Mouse (Mus musculus): ENCODE measurements around the gene Pex3.

Gene Pex3

GRCm38 (mm10) chr10:13552646-13553497, at the start of gene Pex3, which contains the start of gene Adat2:
Pex3 (minus strand) TSS chr10:13553142.
Adat2 (plus strand) TSS chr10:13552894.
- DNase-seq: peak; percentile 85

GRCm38 (mm10) chr10:13600926-13601325, 48.0 kb upstream of the Pex3 start:
- DNase-seq: peak; percentile 60

GRCm38 (mm10) chr10:13597491-13597890, 44.5 kb upstream of the Pex3 start:
- no peak for DNase-seq

GRCm38 (mm10) chr10:13596866-13597265, 43.9 kb upstream of the Pex3 start:
- DNase-seq: no peak

GRCm38 (mm10) chr10:13596073-13596472, 43.1 kb upstream of the Pex3 start:
- DNase-seq: peak; percentile 48

- DNase-seq: no peak
These were observed 40.6 kb upstream of the Pex3 start for GRCm38 (mm10) chr10:13593529-13593928.

- no peak for DNase-seq
These were observed 39.3 kb upstream of the Pex3 start for GRCm38 (mm10) chr10:13592196-13592595.

- DNase-seq: peak; percentile 46
These were observed 35.0 kb upstream of the Pex3 start for GRCm38 (mm10) chr10:13587914-13588313.

GRCm38 (mm10) chr10:13577123-13577522, 24.2 kb upstream of the Pex3 start:
- no peak for DNase-seq

- DNase-seq: no peak
These were observed 19.5 kb upstream of the Pex3 start for GRCm38 (mm10) chr10:13572410-13572809.

- DNase-seq: no peak
These were observed 19.1 kb upstream of the Pex3 start for GRCm38 (mm10) chr10:13572003-13572402.

GRCm38 (mm10) chr10:13570697-13571538, 18.0 kb upstream of the Pex3 start:
- no peak for DNase-seq

GRCm38 (mm10) chr10:13569818-13570217, 16.9 kb upstream of the Pex3 start:
- DNase-seq: no peak

GRCm38 (mm10) chr10:13566393-13566792, 13.5 kb upstream of the Pex3 start:
- no peak for DNase-seq

- DNase-seq: no peak
These were observed 12.1 kb upstream of the Pex3 start for GRCm38 (mm10) chr10:13565080-13565448.

- peak; percentile 76 for DNase-seq
These were observed 11.6 kb upstream of the Pex3 start for GRCm38 (mm10) chr10:13564364-13565079.

GRCm38 (mm10) chr10:13560014-13560674, 7.2 kb upstream of the Pex3 start:
- no peak for DNase-seq

- DNase-seq: no peak
These were observed 1.4 kb upstream of the Pex3 start for GRCm38 (mm10) chr10:13554316-13554715.

- no peak for DNase-seq
These were observed 600 bp upstream of the Pex3 start for GRCm38 (mm10) chr10:13553498-13553985.

- DNase-seq: no peak
These were observed 11.2 kb downstream of the Pex3 start for GRCm38 (mm10) chr10:13541721-13542120.

GRCm38 (mm10) chr10:13539769-13540333, 13.1 kb downstream of the Pex3 start:
- DNase-seq: no peak

GRCm38 (mm10) chr10:13536706-13537105, 16.2 kb downstream of the Pex3 start:
- DNase-seq: no peak

All from right cerebral cortex, postnatal 25 days (tissue).